Mouse (Mus musculus) hindlimb bud, embryonic 11.5 days (tissue): ENCODE measurements around the gene Esrrg.

Experiments
- DNase-seq: peaks from one replicate; pipeline ENCODE4 v3.0.0-alpha.2; 2012; ENCODE audit warnings: low read depth, low spot score; ENCODE audit errors: extremely low spot score

Esrrg gene

DNA sequence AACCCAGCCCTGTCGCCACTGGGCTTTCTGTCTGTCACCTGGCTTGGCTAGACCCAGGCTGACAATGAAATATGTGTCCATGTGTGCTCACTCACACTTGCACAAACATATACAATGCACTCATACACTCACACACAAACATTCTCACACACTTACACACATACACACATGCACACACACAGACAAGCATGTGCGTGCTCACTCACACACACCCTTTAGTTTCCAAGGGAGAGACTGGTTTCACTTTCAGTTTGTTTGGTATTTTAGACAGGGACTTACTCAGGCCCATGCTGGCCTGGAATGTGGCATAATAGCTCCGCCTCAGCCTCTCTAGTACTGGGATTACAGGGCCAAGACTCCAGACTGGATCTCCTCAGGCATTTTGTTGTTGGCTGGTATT, 447.3 kb downstream of the Esrrg start:
- DNase-seq = no peak

GRCm38 (mm10) chr1:188057892-188058291, 449.3 kb downstream of the Esrrg start:
- no peak for DNase-seq

- DNase-seq = no peak
Measured at GRCm38 (mm10) chr1:188059006-188059405, 450.4 kb downstream of the Esrrg start.

DNA sequence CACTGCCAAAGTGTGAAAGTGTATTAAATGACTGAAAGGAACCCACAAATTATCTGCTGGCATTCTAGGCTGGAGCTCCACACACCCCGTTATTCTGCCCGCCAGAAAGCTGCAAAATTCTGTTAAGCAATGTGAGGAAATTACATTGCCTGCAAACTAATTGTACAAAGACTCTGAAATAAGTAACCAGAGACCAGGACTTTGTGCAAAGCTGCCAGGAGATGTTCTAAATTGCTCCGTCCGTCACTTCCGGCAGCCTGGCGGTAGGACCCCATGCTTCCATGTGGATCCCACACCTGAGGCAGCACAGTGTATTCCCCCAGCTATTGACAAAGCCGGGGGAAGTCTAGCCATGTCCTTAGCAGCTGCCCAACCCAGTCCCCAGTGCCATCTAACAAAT, 451.9 kb downstream of the Esrrg start:
- DNase-seq = no peak

GRCm38 (mm10) chr1:188068833-188069232, 460.2 kb downstream of the Esrrg start:
- no peak for DNase-seq

DNA sequence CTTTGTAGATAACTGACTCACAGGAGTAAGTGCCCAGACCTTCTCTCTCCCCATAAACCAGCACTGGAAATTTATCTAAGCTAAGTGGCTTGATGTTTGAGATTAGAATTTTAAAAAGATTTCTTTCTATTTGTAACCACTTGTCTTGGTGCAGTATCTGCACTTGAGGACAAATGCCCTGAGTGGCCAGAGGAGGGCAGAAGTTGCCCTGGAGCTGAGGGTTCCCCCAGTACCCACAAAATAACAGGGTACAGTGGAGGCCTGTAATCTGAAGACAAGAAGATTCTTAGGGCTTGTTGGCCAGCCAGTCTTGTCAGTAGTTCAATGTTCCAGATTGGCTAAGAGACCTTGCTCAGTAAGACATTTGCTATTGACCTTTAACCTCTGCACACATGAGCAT, 461.3 kb downstream of the Esrrg start:
- DNase-seq = no peak

GRCm38 (mm10) chr1:188077561-188078195, 469.1 kb downstream of the Esrrg start:
- DNase-seq = no peak

DNA sequence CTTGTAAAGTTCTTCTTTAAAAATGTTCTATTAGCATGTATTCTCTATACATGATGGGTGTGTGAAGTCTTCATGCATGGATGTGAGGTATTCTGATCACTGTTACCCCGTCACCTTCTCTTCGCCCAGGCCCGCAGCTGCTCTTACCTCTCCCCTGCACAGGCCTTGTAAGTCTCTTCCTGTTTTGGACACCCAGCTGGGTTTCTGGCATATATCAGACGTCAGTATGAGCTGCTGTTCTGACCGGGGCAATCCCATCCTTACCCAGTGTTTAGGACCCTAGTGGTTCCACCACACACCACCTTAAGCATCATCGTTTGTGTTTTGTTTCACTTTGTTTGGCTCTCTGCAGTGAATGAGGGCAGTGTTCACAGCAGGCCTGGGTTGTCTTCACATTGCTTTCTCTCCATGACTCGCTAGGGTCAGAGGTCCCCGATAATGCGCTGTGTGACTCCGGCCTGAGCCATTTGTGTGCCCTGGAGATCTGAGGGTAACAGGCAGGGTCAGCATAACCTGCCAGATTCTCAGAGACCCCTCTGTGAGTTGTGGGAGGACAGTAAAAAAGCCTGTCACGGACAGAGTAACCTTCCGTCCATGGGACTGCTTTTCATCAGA, 471.8 kb downstream of the Esrrg start:
- DNase-seq = no peak

DNA sequence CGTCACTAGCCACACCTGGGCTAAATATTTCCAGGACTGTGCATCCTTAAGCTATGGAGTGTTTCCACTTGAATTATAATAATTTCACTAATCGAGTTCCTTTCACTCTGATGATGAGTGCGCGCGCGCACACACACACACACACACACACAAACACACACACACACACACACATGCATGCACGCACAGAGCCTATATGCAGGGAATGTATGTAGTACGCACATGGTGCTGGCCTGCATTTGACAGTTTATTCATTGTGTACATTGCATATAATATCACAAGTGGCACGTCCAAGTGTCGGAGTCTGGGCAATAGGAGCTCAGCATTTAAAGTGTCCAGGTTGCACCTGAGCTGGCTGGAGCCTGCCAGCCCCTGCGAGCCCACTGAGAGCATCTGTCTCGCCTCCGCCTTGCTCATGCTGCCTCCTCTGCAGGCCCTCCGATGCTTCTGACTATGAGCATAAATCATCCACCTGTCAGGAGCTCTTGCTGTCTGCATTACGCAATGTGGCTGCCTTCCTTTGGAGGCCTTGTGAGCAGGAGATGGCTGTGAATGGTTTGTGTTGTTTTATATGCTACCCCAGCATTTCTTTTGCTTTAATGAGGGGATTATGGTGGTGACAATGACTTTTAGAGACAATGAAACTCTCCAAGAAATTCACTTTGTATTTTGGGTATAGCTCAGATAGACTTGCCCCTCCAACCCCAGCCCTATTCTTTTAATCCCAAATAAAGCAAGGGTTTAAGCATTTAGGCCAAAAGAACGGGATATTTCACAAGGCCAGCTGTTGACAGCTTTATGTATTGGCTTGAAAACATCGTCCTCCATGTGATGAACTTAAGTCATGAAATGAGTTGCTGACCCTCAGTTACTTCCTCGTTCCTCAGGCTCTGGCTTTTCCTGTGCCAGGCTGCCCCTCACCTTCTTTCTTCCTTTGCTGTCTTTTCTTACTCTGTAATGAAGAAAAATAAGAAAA, 474.4 kb downstream of the Esrrg start:
- DNase-seq = peak; percentile 20

GRCm38 (mm10) chr1:188085116-188085879, 476.7 kb downstream of the Esrrg start:
- no peak for DNase-seq

- DNase-seq = no peak
Measured at GRCm38 (mm10) chr1:188093724-188094123, 485.1 kb downstream of the Esrrg start.

GRCm38 (mm10) chr1:188101832-188102231, 493.2 kb downstream of the Esrrg start:
- DNase-seq = no peak

DNA sequence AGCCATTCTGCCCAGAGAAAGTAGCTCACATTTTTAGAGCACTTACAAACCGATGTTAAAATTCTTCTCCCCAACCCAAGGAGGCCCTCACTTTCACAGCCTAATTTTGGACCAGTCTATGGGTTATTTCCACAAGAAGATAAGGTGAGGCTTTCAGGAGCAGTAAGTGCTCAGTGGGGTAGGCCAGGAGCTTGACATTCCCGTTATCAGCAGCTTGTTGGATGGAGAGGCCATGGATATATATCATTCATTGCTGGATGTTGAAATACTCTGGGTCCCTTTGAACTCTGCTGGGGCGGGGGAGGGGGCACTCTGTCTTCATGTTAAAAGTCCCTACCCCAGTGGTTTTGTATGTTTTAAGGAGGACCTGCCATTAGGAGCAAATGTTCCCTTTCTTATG, 494.6 kb downstream of the Esrrg start:
- no peak for DNase-seq

- no peak for DNase-seq
Measured at GRCm38 (mm10) chr1:188105516-188105915, 496.9 kb downstream of the Esrrg start.

- DNase-seq = no peak
Measured at GRCm38 (mm10) chr1:188107946-188108345, 499.4 kb downstream of the Esrrg start.

DNA sequence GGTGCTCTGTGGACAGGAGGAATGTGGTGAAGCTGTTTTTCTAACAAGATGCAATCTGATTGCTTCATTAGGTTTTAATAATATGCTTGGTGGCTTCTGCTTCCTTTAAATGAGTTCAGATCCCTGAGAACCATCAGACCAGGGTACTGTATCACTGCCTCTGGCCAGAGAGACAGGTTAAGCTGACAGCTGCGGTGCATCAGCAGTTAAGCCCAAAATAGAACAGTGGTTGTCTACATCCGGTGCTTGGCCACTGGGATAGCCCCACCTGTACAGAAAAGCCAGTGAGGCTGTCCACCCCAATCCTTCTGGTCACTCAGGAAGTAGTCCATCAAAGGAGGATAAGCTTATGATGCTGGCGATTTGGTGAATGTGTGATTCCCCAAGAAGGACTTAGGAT, 503.0 kb downstream of the Esrrg start:
- no peak for DNase-seq

DNA sequence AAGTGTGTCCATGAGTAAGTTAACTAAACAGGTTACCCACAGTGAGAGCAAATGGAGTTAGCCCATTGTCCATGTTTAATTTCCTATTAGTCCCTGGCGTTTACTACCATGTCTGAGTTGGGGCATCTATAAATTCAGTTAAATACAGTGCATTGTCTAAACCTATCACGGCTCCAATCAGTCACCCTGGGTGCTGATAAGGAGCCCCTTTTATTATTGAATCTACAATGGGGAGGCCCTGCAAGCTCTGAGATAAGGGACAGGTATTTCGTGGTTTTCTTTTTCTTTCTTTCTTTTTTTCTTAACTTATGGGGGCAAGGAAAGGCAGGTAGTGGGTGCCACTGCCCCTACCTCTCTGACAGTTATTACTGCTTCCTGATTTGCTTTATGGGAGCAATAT, 504.6 kb downstream of the Esrrg start:
- no peak for DNase-seq

GRCm38 (mm10) chr1:188118125-188118524, 509.5 kb downstream of the Esrrg start:
- no peak for DNase-seq

GRCm38 (mm10) chr1:188119806-188120205, 511.2 kb downstream of the Esrrg start:
- no peak for DNase-seq

DNA sequence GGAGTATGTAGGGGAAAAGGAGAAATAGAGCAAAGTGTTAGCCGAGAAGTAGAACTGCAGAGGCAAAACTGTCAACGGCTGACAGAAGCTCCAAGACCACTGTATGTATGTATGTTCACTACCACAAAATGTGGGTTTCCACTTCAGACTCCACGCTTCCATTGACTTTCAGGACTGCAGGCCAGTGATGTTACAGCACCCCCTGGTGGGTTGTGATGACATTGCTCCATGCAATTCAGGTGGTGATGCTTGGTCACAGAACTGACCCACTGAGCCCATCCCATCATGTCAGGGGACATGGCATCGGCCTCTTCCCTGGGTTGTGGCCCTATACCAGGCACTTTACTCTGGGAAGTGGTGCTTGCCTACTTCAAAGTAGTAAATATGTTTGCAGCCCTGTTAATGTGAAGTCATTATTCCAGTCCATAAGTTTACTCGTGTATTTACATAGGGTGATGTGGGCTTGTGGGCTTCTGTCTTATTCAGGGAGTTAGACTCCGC, 517.0 kb downstream of the Esrrg start:
- no peak for DNase-seq

GRCm38 (mm10) chr1:188136126-188136525, 527.5 kb downstream of the Esrrg start:
- DNase-seq = no peak
